Mouse (Mus musculus): Measurements from ENCODE around the gene Mark1.

Gene Mark1

GRCm38 (mm10) chr1:184961853-184962252 is 37.5 kb downstream of the Mark1 start:
- DNase-seq, result no peak

GRCm38 (mm10) chr1:184958818-184959217 is 40.6 kb downstream of the Mark1 start:
- no peak for DNase-seq

GRCm38 (mm10) chr1:184958388-184958787 is 41.0 kb downstream of the Mark1 start:
- no peak for DNase-seq

- no peak for DNase-seq
These were observed 47.6 kb downstream of the Mark1 start for GRCm38 (mm10) chr1:184951758-184952157.

GRCm38 (mm10) chr1:184951057-184951456 is 48.3 kb downstream of the Mark1 start:
- DNase-seq, result no peak

GRCm38 (mm10) chr1:184938106-184938505 is 61.3 kb downstream of the Mark1 start:
- no peak for DNase-seq

GRCm38 (mm10) chr1:184935980-184936379 is 63.4 kb downstream of the Mark1 start:
- DNase-seq, result no peak

GRCm38 (mm10) chr1:184935490-184935889 is 63.9 kb downstream of the Mark1 start:
- DNase-seq, result no peak

- DNase-seq, result no peak
These were observed 68.3 kb downstream of the Mark1 start for GRCm38 (mm10) chr1:184931097-184931496.

GRCm38 (mm10) chr1:184928382-184928781 is 71.0 kb downstream of the Mark1 start:
- no peak for DNase-seq

- DNase-seq, result no peak
These were observed 71.5 kb downstream of the Mark1 start for GRCm38 (mm10) chr1:184927911-184928310.

GRCm38 (mm10) chr1:184922824-184923223 is 76.5 kb downstream of the Mark1 start:
- DNase-seq, result no peak

- no peak for DNase-seq
These were observed 79.3 kb downstream of the Mark1 start for GRCm38 (mm10) chr1:184920057-184920456.

- DNase-seq, result peak; percentile 23
These were observed 81.0 kb downstream of the Mark1 start for GRCm38 (mm10) chr1:184918227-184918888.

GRCm38 (mm10) chr1:184912336-184912735 is 87.0 kb downstream of the Mark1 start:
- DNase-seq, result no peak

- DNase-seq, result no peak
These were observed 87.5 kb downstream of the Mark1 start for GRCm38 (mm10) chr1:184911861-184912260.

- no peak for DNase-seq
These were observed 90.8 kb downstream of the Mark1 start for GRCm38 (mm10) chr1:184908558-184908957.

GRCm38 (mm10) chr1:184905904-184906745 is 93.2 kb downstream of the Mark1 start:
- DNase-seq, result no peak

GRCm38 (mm10) chr1:184905371-184905770 is 94.0 kb downstream of the Mark1 start:
- DNase-seq, result no peak

- no peak for DNase-seq
These were observed 95.7 kb downstream of the Mark1 start for GRCm38 (mm10) chr1:184903697-184904096.

- DNase-seq, result no peak
These were observed 96.5 kb downstream of the Mark1 start for GRCm38 (mm10) chr1:184902886-184903285.

- DNase-seq, result no peak
These were observed 102.0 kb downstream of the Mark1 start for GRCm38 (mm10) chr1:184897350-184897749.

- no peak for DNase-seq
These were observed 107.4 kb downstream of the Mark1 start for GRCm38 (mm10) chr1:184891998-184892397.

GRCm38 (mm10) chr1:184889454-184889853 is 109.9 kb downstream of the Mark1 start:
- no peak for DNase-seq
